Mouse (Mus musculus) urinary bladder, postnatal 10 days (tissue): ENCODE results near the gene Lrrtm4.

Experiments used
- DNase-seq: peaks from one replicate; pipeline ENCODE4 v3.0.0; 2022; ENCODE audit warnings: low spot score

The Lrrtm4 gene

GRCm38 (mm10) chr6:80733416-80733815 lies 714.7 kb downstream of the Lrrtm4 start:
- no peak for DNase-seq

DNA sequence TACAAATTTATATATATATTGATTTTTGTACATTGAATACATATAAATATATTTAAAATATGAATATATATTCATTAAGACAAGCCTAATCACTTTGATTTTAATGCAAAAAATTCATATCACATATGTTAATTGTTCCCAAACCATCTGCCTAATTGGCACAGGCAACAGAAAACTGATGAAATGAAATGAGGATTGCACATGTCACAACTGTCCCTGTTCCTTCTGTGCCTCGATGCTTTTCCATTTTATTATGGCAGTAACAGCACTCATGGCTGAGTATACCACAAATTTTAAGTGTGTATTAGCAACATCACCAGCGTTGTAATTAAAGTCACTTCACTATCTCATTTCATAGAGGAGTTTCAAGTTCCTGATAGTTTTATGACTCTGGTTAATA lies 732.1 kb downstream of the Lrrtm4 start:
- no peak for DNase-seq

- no peak for DNase-seq
Observed at GRCm38 (mm10) chr6:80760641-80761204, 742.0 kb downstream of the Lrrtm4 start.

DNA sequence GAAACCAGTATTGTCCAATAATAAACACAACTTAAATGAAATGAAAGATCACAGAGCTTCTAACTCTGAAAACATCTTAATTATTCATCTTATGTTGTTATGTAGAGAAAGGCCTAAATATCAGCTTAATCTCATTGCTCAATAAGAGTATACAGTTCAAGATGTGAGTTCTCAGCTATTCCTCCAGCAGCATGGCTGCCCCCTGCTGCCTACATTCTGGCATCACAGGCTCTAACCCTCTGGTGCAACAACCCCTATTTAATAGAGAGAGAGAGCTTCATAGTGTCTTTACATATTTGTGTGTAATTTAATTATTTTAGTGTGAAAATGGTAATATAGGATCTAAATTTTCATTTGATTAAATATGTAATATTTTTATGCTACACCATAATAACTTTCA lies 767.6 kb downstream of the Lrrtm4 start:
- DNase-seq: no peak

DNA sequence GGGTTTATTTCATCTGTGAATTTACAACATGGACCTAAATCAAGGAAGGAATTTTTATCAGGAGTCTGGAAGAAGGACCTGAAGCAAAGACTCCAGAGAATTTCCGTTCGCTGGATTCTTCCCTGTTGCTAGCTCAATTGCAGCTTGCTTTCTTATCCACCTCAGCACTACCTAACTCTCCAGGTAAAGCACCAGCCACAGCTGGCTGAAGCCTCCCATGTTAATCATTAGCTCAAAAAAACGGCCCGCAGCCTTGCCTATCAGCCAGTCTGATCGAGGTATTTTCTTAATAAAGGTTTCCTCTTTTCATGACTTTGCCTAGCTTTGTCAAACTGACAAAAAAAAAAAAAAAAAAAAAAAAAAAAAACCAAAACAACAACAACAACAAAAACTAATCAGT lies 805.1 kb downstream of the Lrrtm4 start:
- DNase-seq: no peak

- no peak for DNase-seq
Observed at GRCm38 (mm10) chr6:80839784-80840183, 821.1 kb downstream of the Lrrtm4 start.

- no peak for DNase-seq
Observed at GRCm38 (mm10) chr6:80845294-80845693, 826.6 kb downstream of the Lrrtm4 start.

DNA sequence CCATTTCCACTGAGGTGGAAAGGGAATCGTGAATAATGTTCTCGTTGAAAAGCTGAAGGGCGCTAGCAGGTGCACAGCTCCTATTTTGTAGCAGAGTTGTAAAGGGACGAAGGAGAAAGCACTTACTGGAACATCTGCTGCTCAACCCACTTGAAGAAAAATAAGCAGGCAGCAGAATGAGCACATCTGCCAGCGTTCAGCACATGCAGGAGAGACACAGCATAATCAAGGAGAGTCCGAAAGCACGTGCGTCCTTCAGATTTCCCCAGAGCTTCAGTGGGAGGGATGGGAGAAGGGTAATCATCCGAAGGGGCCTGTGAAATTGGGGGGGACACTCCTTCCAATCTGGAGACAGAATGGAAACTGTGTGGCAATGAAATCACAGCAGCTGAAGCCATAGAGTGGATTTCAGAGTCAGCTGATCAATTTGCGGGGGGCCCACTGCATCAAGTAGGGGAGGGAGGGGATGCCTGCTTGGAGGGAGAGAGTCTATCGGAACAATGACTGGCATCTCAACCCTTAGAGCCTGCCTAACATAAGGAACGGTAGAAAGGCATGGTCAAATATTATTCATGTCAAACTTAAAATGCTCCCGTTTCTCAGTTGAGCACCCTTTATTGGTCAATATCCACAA lies 838.4 kb downstream of the Lrrtm4 start:
- DNase-seq: no peak
